Mouse (Mus musculus) stomach, postnatal 0 days (tissue): ENCODE data around the gene Tmem235.

Source experiments
- CTCF ChIP-seq: IDR thresholded peaks from 2 replicates; pipeline ENCODE4 v1.5.1; 2016; ENCODE audit warnings: antibody characterized with exemption, low read depth, mild to moderate bottlenecking, moderate library complexity
- EP300 ChIP-seq: optimal IDR thresholded peaks from 2 replicates; pipeline ENCODE3; 2016; ENCODE audit warnings: antibody characterized with exemption

DNA sequence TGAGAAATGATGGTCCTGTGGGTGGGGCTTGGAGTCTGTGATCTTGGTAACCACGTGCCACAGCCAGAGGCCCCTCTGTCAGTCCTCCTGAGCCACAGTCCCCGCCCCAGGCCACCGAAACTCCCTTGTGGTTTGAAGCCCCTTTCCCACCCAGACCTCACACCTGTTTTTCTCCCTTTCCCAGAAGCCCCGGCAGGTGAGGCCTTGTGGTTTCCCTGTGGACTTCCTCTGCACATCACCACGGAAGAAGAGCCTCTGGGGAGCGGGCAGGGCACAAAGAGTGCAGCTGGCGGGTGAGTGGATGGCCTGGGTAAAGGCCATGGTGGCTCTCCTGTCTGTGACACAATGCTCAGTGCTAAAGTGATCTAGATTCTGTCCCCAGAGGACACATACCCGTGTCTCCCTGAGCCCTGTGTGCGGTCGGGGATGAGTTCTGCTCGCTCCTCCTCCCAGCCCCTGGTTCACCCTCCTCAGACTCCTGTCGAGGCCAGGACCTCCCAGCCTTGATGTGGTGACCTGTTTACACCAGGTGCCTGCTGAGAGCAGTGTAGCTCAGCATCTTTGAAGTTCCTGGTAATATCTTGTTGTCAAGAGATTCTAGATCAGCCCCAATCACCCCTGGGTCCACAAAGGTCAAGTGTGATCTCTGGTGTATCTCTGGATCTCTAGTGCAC, 11.5 kb downstream of the Tmem235 start:
- TF ChIP-seq CTCF, result no peak
- no peak for TF ChIP-seq EP300
